Mouse (Mus musculus) common myeloid progenitor, adult 5-6 weeks (primary cell): ENCODE measurements around the gene Ubash3b. TPM values are rescaled to one million over a fixed set of nuclear protein-coding genes. Genes with fewer than 3 reads are reported as not detected.

Experiments
- ATAC-seq: replicated peaks from 2 replicates; pipeline ENCODE4 v1.8.0; 2016; ENCODE audit warnings: low read depth, mild to moderate bottlenecking, moderate TSS enrichment, inconsistent platforms; ENCODE audit not compliant: poor library complexity, severe bottlenecking
- total RNA-seq: library from RNA; stranded (forward); fragments of 200-1000, 187-1606 nt; gene quantifications from 2 replicates; pipeline ENCODE4 v1.2.3, GENCODE M21; 2017

The Ubash3b gene
- total RNA-seq, 1 experiment from 2014 or later = 9.1 TPM

DNA sequence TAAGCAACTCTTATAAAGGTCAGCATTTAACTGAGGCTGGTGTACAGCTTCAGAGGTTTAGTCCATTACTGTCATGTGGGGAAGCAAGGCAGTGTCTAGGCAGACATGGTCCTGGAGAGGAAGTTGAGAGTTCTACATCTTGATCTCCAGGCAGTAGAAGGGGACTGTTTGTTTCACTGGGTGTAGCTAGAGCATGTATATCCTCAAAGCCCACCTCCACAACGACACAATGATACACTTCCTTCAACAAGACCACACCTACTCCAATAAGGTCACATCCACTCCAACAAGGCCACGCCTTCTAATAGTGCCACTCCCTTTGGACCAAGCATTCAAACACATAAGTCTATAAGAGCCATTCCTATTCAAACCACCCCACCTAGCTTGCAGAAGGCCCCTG lies 7.2 kb upstream of the Ubash3b start:
- ATAC-seq = 0 out of 2 replicates have a peak, but pooled peaks have one; percentile 12

DNA sequence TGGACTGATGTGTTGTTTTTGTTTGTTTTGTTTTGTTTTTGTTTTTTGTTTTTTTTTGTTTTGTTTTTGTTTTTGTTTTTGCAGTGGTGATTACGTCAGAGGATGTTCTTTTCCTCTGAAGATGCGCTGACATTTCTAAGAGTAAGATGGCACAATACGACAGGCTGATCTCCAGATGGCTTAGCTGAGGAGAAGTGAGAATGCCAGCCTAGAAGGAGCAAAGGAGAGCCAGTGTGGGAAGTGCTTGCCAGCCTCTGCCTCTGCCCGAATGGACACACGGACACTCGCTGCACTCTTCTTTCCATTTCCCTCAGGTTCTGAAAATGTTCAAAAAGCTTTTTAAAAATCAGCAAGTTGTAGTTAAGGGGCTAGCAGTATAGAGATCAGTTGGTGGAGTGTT lies 6.7 kb upstream of the Ubash3b start:
- no peak; the same call in 1 of the 2 replicates for ATAC-seq

- peak; percentile 83 for ATAC-seq
Measured at GRCm38 (mm10) chr9:41166886-41167285, 5.4 kb upstream of the Ubash3b start.

DNA sequence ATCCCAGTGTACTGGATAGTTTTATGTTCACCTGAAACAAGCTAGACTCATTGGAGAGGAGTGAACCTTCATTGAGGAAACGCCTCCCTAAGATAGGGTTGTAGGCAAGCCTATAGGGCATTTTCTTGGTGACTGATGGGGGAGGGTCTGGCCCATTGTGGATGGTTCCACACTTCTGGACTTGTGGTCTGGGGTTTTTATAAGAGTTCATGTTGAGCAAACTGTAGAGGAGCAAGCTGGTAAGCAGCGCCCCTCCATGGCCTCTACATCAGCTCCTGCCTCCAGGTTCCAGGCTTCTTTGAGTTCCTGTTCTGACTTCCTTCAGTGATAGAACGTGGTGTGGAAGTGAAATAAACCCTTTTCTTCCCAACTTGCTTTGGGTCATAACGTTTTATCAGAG lies 866 bp upstream of the Ubash3b start:
- ATAC-seq = no peak

DNA sequence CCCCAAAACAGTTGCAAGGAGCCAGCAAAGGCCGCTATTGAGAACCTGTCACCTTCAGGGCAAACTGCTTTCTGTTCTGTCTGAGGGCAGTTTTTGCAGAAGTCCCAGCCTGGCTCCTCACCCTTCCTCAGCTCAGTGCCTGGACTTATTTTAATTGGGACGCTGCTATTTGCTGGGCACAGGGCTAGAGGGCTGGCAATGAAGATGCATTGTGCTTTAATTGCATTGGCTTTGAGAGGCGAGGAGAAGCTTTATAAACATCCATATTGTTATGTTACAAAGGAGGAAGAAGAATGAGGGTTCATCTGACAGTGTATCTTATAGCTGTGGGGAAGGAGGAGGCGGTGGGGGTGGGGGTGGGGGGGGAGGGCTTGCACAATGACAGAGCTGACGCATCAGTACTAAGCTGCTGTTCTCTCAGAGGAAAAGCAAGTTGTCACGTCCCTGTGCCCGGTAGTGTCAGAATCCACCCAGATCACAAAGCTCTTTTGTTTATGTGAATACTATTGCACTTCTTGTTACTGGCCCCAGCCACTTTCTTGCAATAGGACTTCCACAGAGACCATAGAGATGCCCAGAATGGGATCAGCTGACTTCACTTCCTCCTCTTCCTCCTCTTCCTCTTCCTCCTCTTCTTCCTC lies 841 bp downstream of the Ubash3b start:
- peak; percentile 17; the same call in 1 of the 2 replicates for ATAC-seq

GRCm38 (mm10) chr9:41159223-41159622 lies 2.3 kb downstream of the Ubash3b start:
- no peak for ATAC-seq

DNA sequence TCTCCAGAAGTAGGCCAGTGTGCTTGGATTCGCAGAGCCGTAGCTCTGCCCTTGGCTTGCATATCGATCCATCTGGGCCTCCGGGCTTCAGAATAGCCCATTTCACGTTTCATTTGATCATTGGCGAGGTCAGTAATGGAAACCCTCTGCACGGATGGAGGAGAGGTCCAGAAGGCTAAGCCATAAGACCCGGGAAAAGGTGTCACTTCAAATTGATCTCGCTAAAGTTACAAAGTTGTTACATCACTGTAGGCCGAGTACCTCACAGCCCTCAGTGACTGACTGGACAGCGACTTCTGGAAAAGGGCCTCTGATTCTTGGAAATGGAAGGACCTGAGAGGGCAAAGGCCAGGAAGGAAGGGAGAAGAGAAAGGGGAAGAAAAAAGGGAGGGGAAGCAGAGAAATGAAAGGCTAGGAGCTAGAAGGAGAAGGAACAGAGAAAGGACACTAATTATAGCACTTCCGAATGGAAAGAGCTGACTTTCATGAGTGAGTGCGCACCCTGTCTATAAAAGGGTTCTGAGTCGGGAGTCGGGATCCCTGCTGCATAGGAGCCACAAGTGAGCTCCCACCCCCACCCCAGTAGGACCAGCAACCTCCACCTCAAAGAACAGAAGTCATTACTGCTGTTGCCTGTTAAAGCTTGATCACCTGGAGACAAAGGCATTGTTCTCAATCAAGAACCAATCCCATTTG lies 3.5 kb downstream of the Ubash3b start:
- no peak for ATAC-seq

DNA sequence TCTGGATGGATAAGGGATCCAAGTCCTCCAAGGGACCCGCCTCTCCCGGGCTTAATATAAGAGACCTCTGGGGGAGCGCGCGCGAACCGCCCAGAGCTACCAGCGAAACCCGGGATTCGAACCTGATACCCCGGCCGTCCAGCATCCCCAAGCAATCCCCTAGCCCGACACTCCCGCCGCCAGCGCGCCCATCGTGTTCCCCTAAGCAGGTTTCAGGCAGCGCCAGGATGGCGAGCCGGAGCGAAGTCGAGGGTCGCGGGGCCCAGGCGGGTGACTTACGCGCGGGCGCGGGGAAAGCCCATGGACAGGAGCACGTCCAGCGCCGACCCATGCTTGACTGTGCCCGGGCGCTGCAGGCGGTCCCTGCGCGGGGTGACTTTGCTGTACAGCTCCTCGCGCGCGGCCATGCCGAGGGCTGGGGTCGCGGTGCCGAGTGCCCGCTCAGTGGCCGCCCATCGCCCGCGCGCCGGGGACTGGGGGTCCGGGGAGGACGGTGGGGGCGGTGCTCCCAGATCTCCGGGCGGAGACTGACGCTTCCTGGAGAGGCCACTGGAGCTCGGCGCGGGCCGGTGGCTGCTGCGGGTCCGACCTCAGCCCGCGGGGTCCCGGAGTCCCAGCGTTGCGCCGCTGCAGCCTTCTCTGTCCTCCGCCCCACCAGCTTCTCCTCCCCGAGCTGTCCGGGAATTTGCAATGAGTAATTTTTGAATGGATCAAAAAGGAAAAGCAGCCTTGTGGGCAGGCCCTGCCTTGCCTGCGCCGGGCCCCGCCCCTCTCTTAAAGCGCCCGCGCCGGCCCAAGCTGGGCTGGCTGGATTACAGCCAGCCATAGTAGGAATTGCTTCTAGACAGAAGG lies 4.3 kb downstream of the Ubash3b start:
- peak; percentile 26 for ATAC-seq

DNA sequence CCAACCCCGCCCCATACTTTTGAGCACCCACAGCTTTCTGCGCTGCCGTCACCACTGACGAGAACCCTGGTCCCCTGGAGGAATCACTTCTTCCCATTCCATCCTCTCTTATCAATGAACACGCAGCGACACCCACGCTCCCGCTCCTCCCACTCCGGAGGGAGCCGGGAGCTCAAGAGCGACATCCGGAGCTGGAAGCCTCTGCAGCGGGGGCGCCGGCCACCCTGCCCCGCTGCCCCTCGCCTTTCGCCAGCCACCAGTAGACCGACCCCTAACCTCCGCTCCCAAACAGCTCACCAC lies 4.8 kb downstream of the Ubash3b start:
- peak; percentile 17; the same call in 1 of the 2 replicates for ATAC-seq

DNA sequence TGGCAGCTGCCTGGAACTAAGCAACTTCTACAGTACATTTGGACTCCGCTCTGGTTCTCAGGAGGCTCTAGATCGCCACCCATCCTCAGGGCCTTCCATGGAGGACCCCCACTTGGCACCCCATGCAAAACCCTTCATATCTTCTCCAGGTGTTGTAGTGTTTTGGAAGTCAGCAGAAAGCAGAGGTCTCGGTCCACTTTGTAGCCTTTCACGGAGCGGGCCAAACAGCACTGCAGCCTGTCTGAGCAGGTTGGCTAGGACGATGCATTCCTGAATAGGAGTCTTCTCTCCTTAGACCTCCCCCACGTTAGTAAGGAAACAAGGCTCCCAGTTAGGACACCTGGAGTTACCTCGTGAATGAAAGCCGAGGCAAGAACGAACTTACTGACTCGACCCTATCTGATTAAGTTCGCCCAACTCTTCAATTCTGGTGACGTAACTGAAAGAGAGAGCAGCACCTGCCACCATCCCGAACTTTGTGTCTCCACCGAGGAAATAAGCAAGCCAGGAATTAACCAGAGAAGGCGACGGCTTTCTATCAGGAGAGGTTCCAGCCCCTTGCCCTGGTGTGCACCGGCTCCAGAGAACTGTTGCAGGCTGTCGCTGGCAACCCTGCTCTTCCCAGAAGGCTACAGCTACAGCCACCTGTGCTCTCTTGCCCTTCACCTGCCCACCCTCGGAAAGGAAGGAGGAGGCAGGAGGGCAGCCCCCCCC lies 5.3 kb downstream of the Ubash3b start:
- no peak for ATAC-seq

GRCm38 (mm10) chr9:41153979-41154378 lies 7.5 kb downstream of the Ubash3b start:
- ATAC-seq = no peak

GRCm38 (mm10) chr9:41153050-41153449 lies 8.4 kb downstream of the Ubash3b start:
- ATAC-seq = peak; percentile 21; the same call in 1 of the 2 replicates

GRCm38 (mm10) chr9:41151491-41151890 lies 10.0 kb downstream of the Ubash3b start:
- ATAC-seq = no peak

DNA sequence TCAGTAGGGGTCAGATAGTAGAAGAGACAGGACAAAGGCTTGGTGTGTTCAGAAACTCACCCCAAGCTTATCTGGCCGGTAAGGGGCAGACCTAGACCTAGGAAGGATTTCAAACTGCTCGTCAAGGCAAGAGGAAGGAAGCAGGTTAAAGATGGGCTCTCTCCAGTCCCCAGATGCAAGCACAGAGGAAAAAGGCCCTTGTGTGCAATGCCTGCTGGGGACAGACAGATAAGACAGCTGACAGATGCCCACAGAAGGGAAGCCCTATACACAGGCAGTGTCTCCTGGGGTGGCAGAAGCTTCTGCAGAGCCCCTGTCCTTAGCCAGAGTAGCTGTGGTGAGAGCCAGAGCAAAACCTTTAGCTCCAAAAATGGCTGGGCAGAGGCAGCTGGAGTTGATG lies 11.6 kb downstream of the Ubash3b start:
- ATAC-seq = peak; percentile 87

- ATAC-seq = 0 out of 2 replicates have a peak, but pooled peaks have one; percentile 1
Measured at GRCm38 (mm10) chr9:41149079-41149676, 12.3 kb downstream of the Ubash3b start.

GRCm38 (mm10) chr9:41148600-41148999 lies 12.9 kb downstream of the Ubash3b start:
- no peak for ATAC-seq

DNA sequence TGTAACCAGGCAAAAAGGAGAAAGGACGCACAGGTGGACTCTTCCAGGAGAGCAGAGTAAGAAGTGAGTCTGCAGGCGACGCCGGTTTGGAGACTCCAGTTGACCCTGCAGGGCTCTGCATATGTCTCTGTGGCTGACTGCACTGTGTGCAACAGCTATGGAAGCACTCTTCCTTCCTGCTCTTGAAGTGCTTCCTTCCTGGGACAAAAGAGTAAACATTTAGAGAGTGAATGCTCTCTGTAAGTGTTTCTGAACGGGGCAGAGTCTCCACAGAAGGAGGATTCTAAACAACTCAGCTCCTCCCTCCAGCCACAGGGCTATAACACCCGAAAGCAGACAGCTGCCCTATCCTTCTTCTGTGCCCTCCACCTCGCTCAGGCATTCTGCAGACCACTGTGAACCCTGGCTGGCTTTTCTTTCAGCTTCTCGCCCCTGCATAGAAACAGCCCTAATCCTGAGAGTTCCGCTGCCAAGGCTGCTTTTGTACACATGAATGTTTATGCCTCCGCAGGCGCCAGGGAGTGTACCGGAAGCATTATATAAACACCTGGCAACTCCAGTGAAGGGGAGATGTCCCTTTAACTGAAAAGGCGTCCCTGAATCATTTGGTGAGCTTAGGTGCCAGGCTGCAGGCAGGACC lies 14.2 kb downstream of the Ubash3b start:
- ATAC-seq = no peak

GRCm38 (mm10) chr9:41143825-41144224 lies 17.7 kb downstream of the Ubash3b start:
- no peak for ATAC-seq

- peak; percentile 80 for ATAC-seq
Measured at GRCm38 (mm10) chr9:41143115-41143514, 18.4 kb downstream of the Ubash3b start.
